Mouse (Mus musculus) heart, embryonic 16.5 days (tissue): Measurements from ENCODE around the gene Ctla4. TPM values are rescaled to one million over a fixed set of nuclear protein-coding genes. Genes with fewer than 3 reads are reported as not detected.

Experiments used
- ATAC-seq: fragments of 200-750 bp; cut with Nextera tagmentation; replicated peaks from 2 replicates; pipeline ENCODE4 v1.8.0; 2017; ENCODE audit warnings: moderate number of reproducible peaks; ENCODE audit not compliant: insufficient read depth, low FRiP score; ENCODE audit errors: extremely low read depth
- H3K27ac ChIP-seq: fragments of 300-500 bp; sonication (generic); 2 replicates; pipeline ENCODE4 v1.5.1; 2014; ENCODE audit warnings: mild to moderate bottlenecking, low read length, control low read depth, moderate library complexity
- H3K27me3 ChIP-seq: fragments of 300-500 bp; sonication (generic); 2 replicates; pipeline ENCODE4 v1.6.1; 2014; ENCODE audit warnings: low read length, mixed read lengths; ENCODE audit not compliant: control insufficient read depth, insufficient read depth
- H3K36me3 ChIP-seq: fragments of 300-500 bp; sonication (generic); 2 replicates; pipeline ENCODE4 v1.6.1; 2014; ENCODE audit not compliant: control insufficient read depth, insufficient read depth
- H3K4me1 ChIP-seq: fragments of 300-500 bp; sonication (generic); 2 replicates; pipeline ENCODE4 v1.6.1; 2014; ENCODE audit warnings: low read length, mixed read lengths; ENCODE audit not compliant: control insufficient read depth, insufficient read depth
- H3K4me2 ChIP-seq: fragments of 300-500 bp; sonication (generic); 2 replicates; pipeline ENCODE4 v1.6.1; 2014; ENCODE audit warnings: low read depth, mild to moderate bottlenecking, control low read depth, low read length
- H3K4me3 ChIP-seq: fragments of 300-500 bp; sonication (generic); 2 replicates; pipeline ENCODE4 v1.5.1; 2014; ENCODE audit warnings: mild to moderate bottlenecking, control low read depth, low read length
- H3K9ac ChIP-seq: fragments of 300-500 bp; sonication (generic); 2 replicates; pipeline ENCODE4 v1.6.1; 2014; ENCODE audit warnings: low read length, control low read depth
- H3K9me3 ChIP-seq: fragments of 300-500 bp; sonication (generic); replicated peaks from 2 replicates; pipeline ENCODE4 v1.6.1; 2016; ENCODE audit warnings: low read length; ENCODE audit not compliant: control insufficient read depth
- WGBS: fragments of 180-500 bp; shearing (Covaris S2); extraction: QIAGEN DNeasy Blood & Tissue Kit; methylation state at CpG from one replicate; pipeline ENCODE4 v1.1.7; 2014; 5-methylcytosine and 5-hydroxymethylcytosine counted together
- polyA plus RNA-seq: library from polyadenylated mRNA; unstranded; fragments of >200 nt; fragmentation: Nextera tagmentation; extraction: Ambion mirVana; gene quantifications from 2 replicates; pipeline ENCODE4 v1.2.1, GENCODE M21; 2015

Gene Ctla4
- polyA plus RNA-seq, 1 experiment from 2014 or later = 3.5 TPM

- Histone ChIP-seq H3K4me3 (no peak overlapping the region), H3K36me3 (no peaks in the 10 kb centered on the region), H3K9ac (0 out of 2 replicates have a peak overlapping the region, but pooled peaks have one; percentile 5), H3K4me1 (peaks cover 27% of the 10 kb centered on the region), H3K27ac (peak overlapping the region; percentile 67), H3K4me2 (peak overlapping the region; percentile 57; the same call in 1 of the 2 replicates), H3K9me3 (no peaks in the 10 kb centered on the region), H3K27me3 (no peaks in the 10 kb centered on the region)
- no peak for ATAC-seq
- WGBS = 66% methylated on average over 5 of the region's 5 CpGs
These were observed 25.4 kb upstream of the Ctla4 start for GRCm38 (mm10) chr1:60861431-60861830.

GRCm38 (mm10) chr1:60862510-60862909 is 24.3 kb upstream of the Ctla4 start:
- 50% methylated on average over 3 of the region's 3 CpGs for WGBS
- Histone ChIP-seq H3K4me3 (no peak overlapping the region), H3K4me1 (peaks cover 27% of the 10 kb centered on the region), H3K9ac (no peak overlapping the region), H3K36me3 (no peaks in the 10 kb centered on the region), H3K27me3 (no peaks in the 10 kb centered on the region), H3K9me3 (no peaks in the 10 kb centered on the region), H3K27ac (peak overlapping the region; percentile 60), H3K4me2 (no peak overlapping the region)
- no peak; the same call in 1 of the 2 replicates for ATAC-seq

GRCm38 (mm10) chr1:60862951-60863461 is 23.8 kb upstream of the Ctla4 start:
- H3K4me2 ChIP-seq = peak overlapping the region; percentile 7; the same call in 1 of the 2 replicates
- H3K9ac ChIP-seq = no peak overlapping the region
- H3K27me3 ChIP-seq = no peaks in the 10 kb centered on the region
- 45% methylated on average over 13 of the region's 13 CpGs for WGBS
- peak overlapping the region; percentile 60 for H3K27ac ChIP-seq
- ATAC-seq = peak; percentile 29
- H3K4me3 ChIP-seq = no peak overlapping the region
- peaks cover 27% of the 10 kb centered on the region for H3K4me1 ChIP-seq
- no peaks in the 10 kb centered on the region for H3K9me3 ChIP-seq
- no peaks in the 10 kb centered on the region for H3K36me3 ChIP-seq

- ATAC-seq = no peak
- Histone ChIP-seq H3K36me3 (no peaks in the 10 kb centered on the region), H3K27ac (peak overlapping the region; percentile 60), H3K27me3 (no peaks in the 10 kb centered on the region), H3K9ac (no peak overlapping the region), H3K4me1 (peaks cover 26% of the 10 kb centered on the region), H3K4me2 (no peak overlapping the region), H3K4me3 (no peak overlapping the region), H3K9me3 (no peaks in the 10 kb centered on the region)
- 82% methylated on average over 3 of the region's 3 CpGs for WGBS
These were observed 23.1 kb upstream of the Ctla4 start for GRCm38 (mm10) chr1:60863701-60864100.

GRCm38 (mm10) chr1:60865167-60865566 is 21.6 kb upstream of the Ctla4 start:
- Histone ChIP-seq H3K36me3 (no peaks in the 10 kb centered on the region), H3K9me3 (no peaks in the 10 kb centered on the region), H3K4me2 (no peak overlapping the region), H3K27me3 (no peaks in the 10 kb centered on the region), H3K27ac (peak overlapping the region; percentile 21), H3K4me3 (no peak overlapping the region), H3K4me1 (peaks cover 11% of the 10 kb centered on the region), H3K9ac (no peak overlapping the region)
- no peak for ATAC-seq
- 72% methylated on average over 2 of the region's 2 CpGs for WGBS

GRCm38 (mm10) chr1:60866043-60866442 is 20.8 kb upstream of the Ctla4 start:
- 50% methylated on average over 5 of the region's 5 CpGs for WGBS
- Histone ChIP-seq H3K36me3 (no peaks in the 10 kb centered on the region), H3K4me1 (peaks cover 5% of the 10 kb centered on the region; the same call in 1 of the 2 replicates), H3K9ac (no peak overlapping the region), H3K27ac (no peak overlapping the region), H3K4me2 (no peak overlapping the region), H3K4me3 (no peak overlapping the region), H3K27me3 (no peaks in the 10 kb centered on the region), H3K9me3 (no peaks in the 10 kb centered on the region)
- ATAC-seq = no peak

GRCm38 (mm10) chr1:60868333-60869277 is 18.2 kb upstream of the Ctla4 start:
- Histone ChIP-seq H3K4me1 (no peaks in the 10 kb centered on the region), H3K4me2 (no peak overlapping the region), H3K27me3 (no peaks in the 10 kb centered on the region), H3K36me3 (no peaks in the 10 kb centered on the region), H3K9me3 (no peaks in the 10 kb centered on the region), H3K9ac (no peak overlapping the region), H3K4me3 (no peak overlapping the region), H3K27ac (no peak overlapping the region)
- WGBS = 75% methylated on average over 17 of the region's 17 CpGs
- ATAC-seq = peak; percentile 14; the same call in 1 of the 2 replicates

GRCm38 (mm10) chr1:60875267-60875666 is 11.5 kb upstream of the Ctla4 start:
- 55% methylated on average over 3 of the region's 3 CpGs for WGBS
- H3K9ac ChIP-seq = no peak overlapping the region
- H3K36me3 ChIP-seq = no peaks in the 10 kb centered on the region
- H3K4me2 ChIP-seq = no peak overlapping the region
- no peak overlapping the region for H3K4me3 ChIP-seq
- ATAC-seq = no peak
- H3K9me3 ChIP-seq = no peaks in the 10 kb centered on the region
- H3K4me1 ChIP-seq = no peaks in the 10 kb centered on the region
- H3K27me3 ChIP-seq = no peaks in the 10 kb centered on the region
- no peak overlapping the region for H3K27ac ChIP-seq
